Mouse (Mus musculus) cerebral cortex, adult 2 months (tissue): ENCODE measurements around the gene Erf.

Experiments
- whole genome bisulfite sequencing: fragments of 180-500 bp; shearing (Covaris S2); methylation state at CpG from one replicate; pipeline ENCODE4 v1.1.7; 2018; 5-methylcytosine and 5-hydroxymethylcytosine counted together

The Erf gene

GRCm38 (mm10) chr7:25250141-25250972 lies at the start of gene Erf:
Erf (minus strand) TSS chr7:25250761.
- WGBS, result under 1% methylated on average over 74 of the region's 81 CpGs

- under 1% methylated on average over 52 of the region's 52 CpGs for WGBS
Observed at GRCm38 (mm10) chr7:25297454-25298325, 47.1 kb upstream of the Erf start, which contains the start of gene Pafah1b3. Pafah1b3 (minus strand) TSS chr7:25297986.

DNA sequence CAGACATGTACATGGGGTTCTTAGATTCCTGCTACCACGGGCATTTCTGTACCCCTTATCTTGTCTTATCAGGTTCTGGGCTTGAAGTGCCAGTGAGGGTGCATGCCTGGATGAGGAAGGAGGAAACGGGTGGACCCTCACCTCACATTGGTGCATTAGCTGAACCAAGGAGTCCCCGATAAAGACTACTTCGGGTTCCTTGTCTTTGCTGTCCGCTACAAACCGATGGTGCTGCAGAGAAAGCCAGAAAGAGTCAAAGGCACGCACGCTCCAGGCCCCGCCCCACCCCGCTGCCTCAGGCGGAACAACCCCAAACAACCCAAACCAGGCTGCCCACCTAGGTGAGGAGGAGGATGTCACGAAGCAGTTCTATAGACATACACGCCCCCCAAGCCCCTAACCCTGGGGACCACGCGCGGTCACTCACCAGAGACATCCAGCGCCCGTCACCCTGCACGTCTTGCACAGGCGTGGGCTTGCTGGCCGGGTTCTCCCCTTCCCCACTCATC lies 46.4 kb upstream of the Erf start:
- WGBS, result 2% methylated on average over 21 of the region's 21 CpGs

- 77% methylated on average over 12 of the region's 12 CpGs for WGBS
Observed at GRCm38 (mm10) chr7:25294960-25295722, 44.6 kb upstream of the Erf start.

- 91% methylated on average over 4 of the region's 4 CpGs for WGBS
Observed at GRCm38 (mm10) chr7:25294495-25294894, 43.9 kb upstream of the Erf start.

- 85% methylated on average over 10 of the region's 10 CpGs for WGBS
Observed at GRCm38 (mm10) chr7:25293191-25293739, 42.7 kb upstream of the Erf start.

GRCm38 (mm10) chr7:25292107-25292506 lies 41.5 kb upstream of the Erf start:
- WGBS, result 54% methylated on average over 7 of the region's 7 CpGs

DNA sequence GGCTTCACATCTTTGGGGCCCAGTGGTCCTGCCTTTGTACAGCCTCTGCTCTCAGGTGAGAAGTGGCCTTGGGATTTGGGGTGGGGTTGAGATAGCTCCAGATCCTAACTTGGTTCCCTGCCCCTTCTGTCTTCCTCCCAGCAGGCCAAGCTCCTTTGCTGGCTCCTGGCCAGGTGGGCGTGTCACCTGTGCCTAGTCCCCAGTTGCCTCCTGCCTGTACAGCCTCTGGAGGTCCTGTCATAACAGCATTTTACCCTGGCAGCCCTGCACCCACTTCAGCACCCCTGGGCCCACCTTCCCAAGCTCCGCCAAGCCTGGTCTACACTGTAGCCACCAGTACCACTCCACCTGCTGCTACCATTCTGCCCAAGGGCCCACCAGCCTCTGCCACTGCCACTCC lies 40.4 kb upstream of the Erf start:
- WGBS, result 72% methylated on average over 2 of the region's 2 CpGs

GRCm38 (mm10) chr7:25290463-25290862 lies 39.9 kb upstream of the Erf start:
- WGBS, result 91% methylated on average over 1 of the region's 1 CpGs

DNA sequence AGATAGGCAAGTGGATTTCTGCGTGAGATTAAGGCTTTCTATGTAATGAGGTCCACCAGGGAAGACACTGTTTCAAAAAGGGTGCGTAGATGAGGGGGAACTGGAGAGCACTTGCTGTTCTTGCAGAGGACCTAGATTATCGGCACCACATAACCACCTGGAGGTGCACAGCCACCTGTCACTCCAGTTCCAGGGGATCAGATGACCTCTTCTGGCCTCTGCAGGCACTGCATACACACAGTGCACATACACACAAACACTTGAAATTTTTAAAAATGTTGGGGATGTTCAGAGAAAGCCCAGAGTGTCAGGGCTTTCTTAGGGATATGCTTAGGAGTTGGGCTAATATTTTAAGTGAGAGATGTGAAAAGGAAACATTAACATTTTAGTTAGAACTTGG lies 39.4 kb upstream of the Erf start:
- WGBS, result 97% methylated on average over 3 of the region's 3 CpGs

DNA sequence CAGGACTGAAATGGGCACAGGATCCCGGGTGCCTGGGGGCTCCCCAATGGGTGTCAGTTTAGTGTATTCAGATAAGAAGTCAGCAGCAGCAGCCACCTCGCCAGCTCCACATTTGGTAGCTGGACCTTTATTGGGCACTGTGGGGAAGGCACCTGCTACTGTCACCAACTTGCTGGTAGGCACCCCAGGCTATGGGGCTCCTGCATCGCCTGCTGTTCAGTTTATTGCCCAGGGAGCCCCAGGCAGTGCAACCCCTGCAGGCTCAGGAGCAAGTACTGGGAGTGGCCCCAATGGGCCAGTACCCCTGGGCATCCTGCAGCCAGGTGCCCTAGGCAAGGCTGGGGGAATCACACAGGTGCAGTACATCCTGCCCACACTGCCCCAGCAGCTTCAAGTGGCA lies 38.2 kb upstream of the Erf start:
- WGBS, result 95% methylated on average over 3 of the region's 3 CpGs

DNA sequence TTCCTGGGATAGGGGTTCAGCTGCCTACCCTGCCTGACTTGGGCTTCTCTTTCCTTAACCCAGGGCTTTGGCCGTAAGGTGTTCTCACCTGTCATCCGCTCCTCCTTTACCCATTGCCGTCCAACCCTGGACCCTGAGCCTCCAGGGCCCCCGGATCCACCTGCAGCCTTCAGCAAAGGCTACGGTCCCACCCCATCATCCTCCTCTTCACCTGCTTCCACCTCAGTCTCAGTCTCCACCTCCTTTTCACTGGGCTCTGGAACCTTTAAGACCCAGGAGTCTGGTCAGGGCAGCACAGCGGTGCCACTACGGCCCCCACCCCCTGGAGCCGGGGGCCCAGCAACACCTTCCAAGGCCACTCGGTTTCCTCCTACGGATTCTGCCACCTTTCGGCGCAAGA lies 37.5 kb upstream of the Erf start:
- 89% methylated on average over 12 of the region's 12 CpGs for WGBS

DNA sequence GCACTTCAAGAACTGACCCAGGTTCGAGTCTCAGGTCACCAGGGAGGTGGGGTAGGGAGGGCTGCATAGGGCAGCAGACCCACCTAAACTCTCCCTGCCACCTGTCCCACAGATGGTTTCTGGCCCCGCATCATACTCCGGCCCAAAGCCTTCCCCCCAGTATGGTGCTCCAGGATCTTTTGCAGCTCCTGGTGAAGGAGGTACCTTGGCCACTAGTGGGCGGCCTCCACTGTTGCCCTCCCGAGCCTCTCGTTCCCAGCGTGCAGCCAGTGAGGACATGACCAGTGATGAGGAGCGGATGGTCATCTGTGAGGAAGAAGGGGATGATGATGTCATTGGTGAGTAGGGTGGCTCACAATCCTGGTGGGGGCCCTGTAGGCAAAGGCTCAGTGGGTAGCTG lies 36.4 kb upstream of the Erf start:
- WGBS, result 70% methylated on average over 8 of the region's 8 CpGs

DNA sequence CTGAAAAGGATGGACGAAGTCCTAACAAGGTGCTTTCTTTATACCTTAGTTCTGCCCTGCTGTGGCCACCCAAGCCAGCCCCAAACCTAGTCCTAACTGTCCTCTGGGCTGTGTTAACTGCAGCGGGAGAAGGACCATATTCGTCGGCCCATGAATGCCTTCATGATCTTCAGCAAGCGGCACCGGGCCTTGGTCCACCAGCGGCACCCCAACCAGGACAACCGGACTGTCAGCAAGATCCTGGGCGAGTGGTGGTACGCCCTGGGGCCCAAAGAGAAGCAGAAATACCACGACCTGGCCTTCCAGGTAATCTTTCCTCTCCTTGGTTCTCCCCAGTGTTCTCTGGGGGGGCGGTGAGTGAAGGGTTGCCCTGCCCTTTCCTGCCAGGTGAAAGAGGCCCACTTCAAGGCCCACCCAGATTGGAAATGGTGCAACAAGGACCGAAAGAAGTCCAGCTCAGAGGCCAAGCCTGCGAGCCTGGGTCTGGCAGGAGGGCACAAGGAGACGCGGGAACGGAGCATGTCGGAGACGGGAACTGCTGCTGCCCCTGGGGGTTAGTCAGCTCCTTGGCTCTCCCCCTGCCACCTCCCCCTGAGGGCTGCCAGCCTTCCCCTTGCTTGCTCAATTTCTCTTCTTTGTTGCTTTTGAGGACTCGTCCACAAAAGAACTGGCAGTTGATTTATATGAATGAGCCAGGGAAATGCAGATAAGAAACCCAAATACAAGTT lies 35.1 kb upstream of the Erf start:
- 79% methylated on average over 20 of the region's 20 CpGs for WGBS

DNA sequence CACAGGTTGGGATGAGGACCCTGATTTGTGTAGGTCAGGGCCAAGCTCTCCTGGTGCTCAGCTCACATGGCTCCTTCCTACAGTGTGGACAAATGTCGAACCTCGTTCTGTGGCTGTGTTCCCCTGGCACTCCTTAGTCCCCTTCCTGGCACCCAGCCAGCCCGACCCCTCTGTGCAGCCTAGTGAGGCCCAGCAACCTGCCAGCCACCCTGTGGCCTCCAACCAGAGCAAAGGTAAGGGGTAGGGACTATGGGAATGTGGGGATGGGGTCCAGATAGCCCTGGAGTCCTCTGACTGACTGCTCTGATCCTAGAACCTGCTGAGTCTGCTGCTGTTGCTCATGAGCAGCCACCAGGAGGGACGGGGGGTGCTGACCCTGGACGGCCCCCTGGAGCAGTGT lies 34.2 kb upstream of the Erf start:
- 55% methylated on average over 5 of the region's 5 CpGs for WGBS

- 60% methylated on average over 2 of the region's 2 CpGs for WGBS
Observed at GRCm38 (mm10) chr7:25284171-25284570, 33.6 kb upstream of the Erf start.

GRCm38 (mm10) chr7:25283637-25284036 lies 33.1 kb upstream of the Erf start:
- WGBS, result 35% methylated on average over 5 of the region's 5 CpGs

GRCm38 (mm10) chr7:25282731-25283211 lies 32.2 kb upstream of the Erf start:
- WGBS, result under 1% methylated on average over 35 of the region's 36 CpGs

DNA sequence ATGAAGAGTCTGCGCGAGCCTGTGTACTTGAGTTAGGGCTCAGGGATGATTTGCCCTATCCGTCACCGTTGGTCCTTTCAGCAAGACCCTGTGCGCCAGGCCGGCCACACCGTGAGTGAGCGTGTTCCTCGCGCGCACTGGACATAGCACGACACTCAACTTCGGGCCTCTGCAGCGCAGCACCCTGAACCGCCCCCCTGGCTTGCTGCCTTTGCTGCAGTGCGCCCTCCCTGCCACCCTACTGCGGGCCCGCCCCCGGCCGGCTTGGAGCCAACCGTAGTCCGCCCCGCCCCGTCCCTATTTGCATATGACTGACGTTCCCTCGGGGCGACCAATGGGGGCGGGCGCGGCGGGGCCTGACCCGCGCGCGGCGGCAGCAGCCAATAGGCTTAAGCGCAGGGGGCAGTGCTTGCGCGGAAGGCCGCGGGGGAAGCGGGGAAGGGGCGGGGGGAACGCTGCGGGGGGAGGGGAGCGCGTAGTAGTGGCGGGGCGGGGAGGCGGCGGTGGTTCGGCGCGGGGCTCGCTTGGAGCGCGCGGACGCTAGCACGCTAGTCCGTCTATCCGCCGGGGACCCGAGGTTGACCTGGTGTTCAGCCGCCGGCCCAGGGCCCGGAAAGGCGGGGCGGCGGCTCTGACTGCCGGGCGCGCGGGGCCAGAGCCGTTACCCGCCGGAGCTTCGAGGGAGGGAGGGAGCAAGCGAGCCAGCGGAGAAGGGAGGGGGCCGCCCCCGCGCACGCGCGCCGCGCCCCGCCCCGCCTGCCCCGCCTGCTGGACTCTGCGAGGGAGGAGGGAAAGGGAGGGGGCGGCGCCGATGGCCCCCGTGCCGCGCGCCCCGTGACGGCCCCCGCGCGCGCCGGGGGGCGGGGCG lies 31.4 kb upstream of the Erf start:
- 2% methylated on average over 90 of the region's 108 CpGs for WGBS
